9 mouse cellular contexts compared by ENCODE assay signal in the genomic region with DNA sequence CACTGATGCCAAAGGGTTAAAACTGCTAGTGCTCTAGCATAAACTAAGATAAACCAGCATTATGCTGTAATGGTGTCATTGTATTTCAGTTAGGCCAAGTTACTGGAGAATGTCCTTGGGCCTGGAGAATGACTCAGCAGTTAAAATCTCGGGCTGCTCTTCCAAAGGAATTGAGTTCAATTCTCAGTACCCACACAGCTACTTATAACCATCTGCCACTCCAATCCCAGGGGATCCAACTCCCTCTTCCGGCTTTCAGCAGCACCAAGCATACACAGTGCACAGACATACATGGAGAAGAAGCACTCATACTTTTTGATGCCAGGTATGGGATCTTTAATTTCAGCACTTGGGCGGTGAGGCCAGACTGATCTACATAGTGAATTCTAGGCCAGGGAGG. TPM values are rescaled to one million over a fixed set of nuclear protein-coding genes. Genes with fewer than 3 reads are reported as not detected.
DNase-seq lines count a peak whose midpoint lies in the region; ATAC-seq and TF ChIP-seq lines count a peak whose summit lies in the region.
"Had no signal": no experiment of that assay in that cellular context is flagged by ENCODE, and none has a peak within 500 bp of the region (broad histone marks: within the 10 kb centered on the region; RNA-seq: fewer than 3 reads in every experiment).

No protein-coding gene starts in this region.

- no peak overlapping the region for H3K4me2 ChIP-seq in midbrain, postnatal 0 days (ENCODE audit: low read depth, low read length, poor library complexity, severe bottlenecking)
- H3K4me2 ChIP-seq: limb, embryonic 15.5 days had no signal

- H3K9me3 ChIP-seq in midbrain, postnatal 0 days (ENCODE audit: low read length) = no peaks in the 10 kb centered on the region
- H3K9me3 ChIP-seq: limb, embryonic 15.5 days had no signal

- H3K9ac ChIP-seq in midbrain, postnatal 0 days (replicated peaks; ENCODE audit: low read length, poor library complexity, severe bottlenecking) = no peak overlapping the region
- H3K9ac ChIP-seq: limb, embryonic 15.5 days had no signal

- ATAC-seq in common myeloid progenitor, adult 5-6 weeks (replicated peaks; ENCODE audit: low read depth, poor library complexity, severe bottlenecking) = peak; percentile 31
- no peak for ATAC-seq in midbrain, postnatal 0 days (ENCODE audit: low FRiP score)

- no peaks in the 10 kb centered on the region for H3K36me3 ChIP-seq in midbrain, postnatal 0 days (ENCODE audit: insufficient read depth, low read length)
- H3K36me3 ChIP-seq: limb, embryonic 15.5 days had no signal

- H3K4me1 ChIP-seq in lung, adult 2 months (ENCODE audit: control insufficient read depth, insufficient read depth, low read length) = peaks cover 25% of the 10 kb centered on the region
- H3K4me1 ChIP-seq in midbrain, postnatal 0 days (ENCODE audit: insufficient read depth, low read length) = peaks cover 4% of the 10 kb centered on the region; the same call in 1 of the 2 replicates
- H3K4me1 ChIP-seq: limb, embryonic 15.5 days had no signal

- TF ChIP-seq POLR2A in lung, adult 2 months (IDR thresholded peaks at IDR 0.05; ENCODE audit: borderline replicate concordance, extremely low read depth, low read depth, low read length) = no peak

- H3K27me3 ChIP-seq in midbrain, postnatal 0 days (ENCODE audit: insufficient read depth, low read length) = no peaks in the 10 kb centered on the region
- H3K27me3 ChIP-seq: limb, embryonic 15.5 days had no signal

- H3K4me3 ChIP-seq in lung, adult 2 months (replicated peaks; ENCODE audit: extremely low read depth, low read depth, low read length) = no peak overlapping the region
- H3K4me3 ChIP-seq in midbrain, postnatal 0 days (ENCODE audit: low read depth, low read length) = no peak overlapping the region
- H3K4me3 ChIP-seq: limb, embryonic 15.5 days had no signal

- no peak for TF ChIP-seq CTCF in lung, adult 2 months (IDR thresholded peaks at IDR 0.05; ENCODE audit: insufficient read depth, low read length)
- TF ChIP-seq CTCF in midbrain, postnatal 0 days (IDR thresholded peaks at IDR 0.05) = no peak

- H3K27ac ChIP-seq in midbrain, postnatal 0 days (ENCODE audit: low read depth, low read length) = no peak overlapping the region
- H3K27ac ChIP-seq: limb, embryonic 15.5 days had no signal

- peak; percentile 19 for DNase-seq in cerebellum, adult 11-12 months
- no peak for DNase-seq in cerebellum, adult 8-10 months
- DNase-seq in lung, postnatal 36 days = peak; percentile 21
- DNase-seq in lung, adult 2 months = no peak
- peak; percentile 45 for DNase-seq in midbrain, postnatal 0 days (ENCODE audit: low spot score)
- no peak for DNase-seq in gastrocnemius, adult 8-10 months (ENCODE audit: low spot score in 2 of 2)
- no peak for DNase-seq in left cerebral cortex, postnatal 10 days (ENCODE audit: extremely low spot score in 1 of 2, low spot score in 2 of 2)

- 42% methylated on average over 3 of the region's 3 CpGs for WGBS in lung, adult 2 months
- 48% methylated on average over 3 of the region's 3 CpGs for WGBS in midbrain, postnatal 0 days

- intact Hi-C loops in left cerebral cortex, postnatal 10 days (cut with DNase I) = no loop called here

RNA-seq across cellular contexts. Expression of gene Kpna4, which starts 8.1 kb away (rescaled TPM):
- 10.1 and 13.1 TPM in 2 replicates for polyA plus RNA-seq in lung, adult 2 months (2012; rRNA removed)
- total RNA-seq in common myeloid progenitor, adult 5-6 weeks (2017) = 52.9 and 65.0 TPM in 2 replicates
- 67.0 and 75.2 TPM in 2 replicates for total RNA-seq in midbrain, postnatal 0 days (2014; rRNA removed)
- polyA plus RNA-seq in midbrain, postnatal 0 days (2015; fragmentation: Nextera tagmentation; extraction: Ambion mirVana) = 22.0 and 27.3 TPM in 2 replicates
- 100 to 1,000 TPM; 121 to 151 (median 135) TPM for total RNA-seq in gastrocnemius, adult 8-10 months (2022)
- total RNA-seq in left cerebral cortex, postnatal 10 days (2021) = 10 to 100 TPM; 62.2 to 69.6 TPM

Comparison
In these comparisons a context has a peak if more than half of its experiments do, and no peak if none do; other contexts are left out.
1. DNase-seq: peak in cerebellum, adult 11-12 months (single experiment), lung, postnatal 36 days (single experiment) and midbrain, postnatal 0 days (single experiment); none in cerebellum, adult 8-10 months (single experiment), lung, adult 2 months (single experiment), gastrocnemius, adult 8-10 months (0 of 2) and left cerebral cortex, postnatal 10 days (0 of 2).